Mouse (Mus musculus): ENCODE measurements around the gene Dnajc14.
"Not testable (repeated sequence)": the region's sequence is repeated elsewhere in the genome, so short reads cannot be mapped to it uniquely, and the experiment has no call there.

Dnajc14 gene

GRCm38 (mm10) chr10:128820217-128820616 is 16.4 kb downstream of the Dnajc14 start:
- no peak for DNase-seq (ENCODE audit: low read depth, low spot score)

GRCm38 (mm10) chr10:128821358-128822056 is 17.6 kb downstream of the Dnajc14 start, which contains the start of gene Ormdl2:
Gene Ormdl2 (minus strand): TSS chr10:128821645.
- DNase-seq (ENCODE audit: low read depth, low spot score) = peak; percentile 99

GRCm38 (mm10) chr10:128822135-128822534 is 18.3 kb downstream of the Dnajc14 start:
- DNase-seq (ENCODE audit: low read depth, low spot score) = no peak

GRCm38 (mm10) chr10:128823087-128823486 is 19.2 kb downstream of the Dnajc14 start:
- not testable (repeated sequence) for DNase-seq (ENCODE audit: low read depth, low spot score)

- no peak for DNase-seq (ENCODE audit: low read depth, low spot score)
Measured at GRCm38 (mm10) chr10:128823821-128824220, 20.0 kb downstream of the Dnajc14 start.

- DNase-seq (ENCODE audit: low read depth, low spot score) = no peak
Measured at GRCm38 (mm10) chr10:128837400-128837799, 33.5 kb downstream of the Dnajc14 start.

- DNase-seq (ENCODE audit: low read depth, low spot score) = no peak
Measured at GRCm38 (mm10) chr10:128839434-128839833, 35.6 kb downstream of the Dnajc14 start.

GRCm38 (mm10) chr10:128840612-128841011 is 36.8 kb downstream of the Dnajc14 start:
- no peak for DNase-seq (ENCODE audit: low read depth, low spot score)

GRCm38 (mm10) chr10:128843260-128843659 is 39.4 kb downstream of the Dnajc14 start:
- no peak for DNase-seq (ENCODE audit: low read depth, low spot score)

- peak; percentile 24 for DNase-seq (ENCODE audit: low read depth, low spot score)
Measured at GRCm38 (mm10) chr10:128845516-128845915, 41.7 kb downstream of the Dnajc14 start.

- no peak for DNase-seq (ENCODE audit: low read depth, low spot score)
Measured at GRCm38 (mm10) chr10:128846664-128847063, 42.8 kb downstream of the Dnajc14 start.

GRCm38 (mm10) chr10:128848426-128848825 is 44.6 kb downstream of the Dnajc14 start:
- DNase-seq (ENCODE audit: low read depth, low spot score) = no peak

GRCm38 (mm10) chr10:128850339-128850738 is 46.5 kb downstream of the Dnajc14 start:
- no peak for DNase-seq (ENCODE audit: low read depth, low spot score)

GRCm38 (mm10) chr10:128861176-128861575 is 57.3 kb downstream of the Dnajc14 start:
- no peak for DNase-seq (ENCODE audit: low read depth, low spot score)

GRCm38 (mm10) chr10:128866042-128866441 is 62.2 kb downstream of the Dnajc14 start:
- DNase-seq (ENCODE audit: low read depth, low spot score) = no peak

GRCm38 (mm10) chr10:128866518-128866917 is 62.7 kb downstream of the Dnajc14 start:
- DNase-seq (ENCODE audit: low read depth, low spot score) = no peak

Measured in embryo, embryonic 11.5 days (tissue).